Mouse (Mus musculus) liver, embryonic 12.5 days (tissue): Measurements from ENCODE around the gene Hykk. TPM values are rescaled to one million over a fixed set of nuclear protein-coding genes. Genes with fewer than 3 reads are reported as not detected.
A peak's percentile ranks its signal among the peaks of the same experiment; 100 is the strongest.
"Not testable (repeated sequence)": the region's sequence is repeated elsewhere in the genome, so short reads cannot be mapped to it uniquely, and the experiment has no call there.

Source experiments
- ATAC-seq: fragments of 200-750 bp; cut with Nextera tagmentation; 2 replicates; pipeline ENCODE4 v1.8.0; 2017; ENCODE audit warnings: moderate number of reproducible peaks, mild to moderate bottlenecking, moderate library complexity
- H3K27ac ChIP-seq: fragments of 300-500 bp; sonication (generic); 2 replicates; pipeline ENCODE4 v1.5.1; 2016; ENCODE audit warnings: mild to moderate bottlenecking
- H3K27me3 ChIP-seq: fragments of 300-500 bp; sonication (generic); replicated peaks from 2 replicates; pipeline ENCODE4 v1.6.1; 2016; ENCODE audit warnings: mild to moderate bottlenecking, moderate library complexity
- H3K36me3 ChIP-seq: fragments of 300-500 bp; sonication (generic); 2 replicates; pipeline ENCODE4 v1.6.1; 2016; ENCODE audit warnings: mild to moderate bottlenecking, moderate library complexity
- H3K4me1 ChIP-seq: fragments of 300-500 bp; sonication (generic); 2 replicates; pipeline ENCODE4 v1.6.1; 2016
- H3K4me2 ChIP-seq: fragments of 300-500 bp; sonication (generic); 2 replicates; pipeline ENCODE4 v1.6.1; 2016; ENCODE audit warnings: mild to moderate bottlenecking, moderate library complexity
- H3K4me3 ChIP-seq: fragments of 300-500 bp; sonication (generic); 2 replicates; pipeline ENCODE4 v1.5.1; 2016; ENCODE audit warnings: mild to moderate bottlenecking, moderate library complexity
- H3K9ac ChIP-seq: fragments of 300-500 bp; sonication (generic); 2 replicates; pipeline ENCODE4 v1.6.1; 2016; ENCODE audit warnings: mild to moderate bottlenecking, moderate library complexity
- H3K9me3 ChIP-seq: fragments of 300-500 bp; sonication (generic); replicated peaks from 2 replicates; pipeline ENCODE4 v1.6.1; 2016; ENCODE audit warnings: mild to moderate bottlenecking, moderate library complexity
- WGBS: fragments of 180-500 bp; shearing (Covaris S2); methylation state at CpG from one replicate; pipeline ENCODE4 v1.1.7; 2016; ENCODE audit not compliant: insufficient replicate concordance; 5-methylcytosine and 5-hydroxymethylcytosine counted together
- polyA plus RNA-seq: library from polyadenylated mRNA; unstranded; fragments of >200 nt; fragmentation: Nextera tagmentation; extraction: Ambion mirVana; gene quantifications from 2 replicates; pipeline ENCODE4 v1.2.1, GENCODE M21; 2016

Hykk gene
- polyA plus RNA-seq, 1 experiment from 2014 or later: 1.8 TPM

- ATAC-seq: no peak
- no peaks in the 10 kb centered on the region for H3K36me3 ChIP-seq
- H3K27me3 ChIP-seq: no peaks in the 10 kb centered on the region
- H3K27ac ChIP-seq: no peak overlapping the region
- H3K9me3 ChIP-seq: no peaks in the 10 kb centered on the region
- no peak overlapping the region for H3K4me3 ChIP-seq
- no peak overlapping the region for H3K4me2 ChIP-seq
- WGBS: 50% methylated on average over 2 of the region's 2 CpGs
- no peak overlapping the region for H3K9ac ChIP-seq
- H3K4me1 ChIP-seq: no peaks in the 10 kb centered on the region
Observed at GRCm38 (mm10) chr9:54932379-54932778, 15.3 kb downstream of the Hykk start.

- no peak overlapping the region for H3K4me2 ChIP-seq
- WGBS: 76% methylated on average over 4 of the region's 4 CpGs
- H3K4me3 ChIP-seq: no peak overlapping the region
- no peaks in the 10 kb centered on the region for H3K36me3 ChIP-seq
- H3K9me3 ChIP-seq: no peaks in the 10 kb centered on the region
- H3K9ac ChIP-seq: no peak overlapping the region
- no peak overlapping the region for H3K27ac ChIP-seq
- H3K4me1 ChIP-seq: no peaks in the 10 kb centered on the region
- no peaks in the 10 kb centered on the region; the same call in 1 of the 2 replicates for H3K27me3 ChIP-seq
- ATAC-seq: no peak
Observed at GRCm38 (mm10) chr9:54942071-54942470, 25.0 kb downstream of the Hykk start.

GRCm38 (mm10) chr9:54944467-54944866, 27.4 kb downstream of the Hykk start:
- no peaks in the 10 kb centered on the region; the same call in 1 of the 2 replicates for H3K27me3 ChIP-seq
- H3K4me1 ChIP-seq: no peaks in the 10 kb centered on the region
- no peak overlapping the region for H3K27ac ChIP-seq
- no peaks in the 10 kb centered on the region for H3K36me3 ChIP-seq
- no peak overlapping the region for H3K4me3 ChIP-seq
- H3K9me3 ChIP-seq: no peaks in the 10 kb centered on the region
- H3K4me2 ChIP-seq: no peak overlapping the region
- no peak for ATAC-seq
- 57% methylated on average over 2 of the region's 2 CpGs for WGBS
- H3K9ac ChIP-seq: no peak overlapping the region

- 65% methylated on average over 16 of the region's 16 CpGs for WGBS
- Histone ChIP-seq H3K27me3 (no peaks in the 10 kb centered on the region; the same call in 1 of the 2 replicates), H3K4me3 (no peak overlapping the region), H3K27ac (no peak overlapping the region), H3K4me2 (no peak overlapping the region), H3K4me1 (peaks cover 7% of the 10 kb centered on the region), H3K9ac (no peak overlapping the region), H3K36me3 (no peaks in the 10 kb centered on the region), H3K9me3 (no peaks in the 10 kb centered on the region)
- no peak for ATAC-seq
Observed at GRCm38 (mm10) chr9:54946256-54946655, 29.2 kb downstream of the Hykk start.

- ATAC-seq: no peak
- Histone ChIP-seq H3K4me3 (no peak overlapping the region), H3K4me2 (no peak overlapping the region), H3K9ac (no peak overlapping the region), H3K36me3 (peaks cover 25% of the 10 kb centered on the region), H3K4me1 (peaks cover 38% of the 10 kb centered on the region), H3K27ac (no peak overlapping the region), H3K27me3 (no peaks in the 10 kb centered on the region; the same call in 1 of the 2 replicates), H3K9me3 (no peaks in the 10 kb centered on the region)
Observed at GRCm38 (mm10) chr9:54949465-54949864, 32.4 kb downstream of the Hykk start.

GRCm38 (mm10) chr9:54950162-54950561, 33.1 kb downstream of the Hykk start:
- Histone ChIP-seq H3K9ac (peak overlapping the region; percentile 91), H3K36me3 (peaks cover 31% of the 10 kb centered on the region), H3K4me2 (peak overlapping the region; percentile 77), H3K4me1 (peaks cover 40% of the 10 kb centered on the region), H3K4me3 (peak overlapping the region; percentile 94), H3K27ac (peak overlapping the region; percentile 51; the same call in 1 of the 2 replicates)
- ATAC-seq, H3K27me3 ChIP-seq, H3K9me3 ChIP-seq: not testable (repeated sequence)
- 19% methylated on average over 8 of the region's 8 CpGs for WGBS

- Histone ChIP-seq H3K27ac (peak within 1 kb of the TSS; percentile 87), H3K4me1 (peaks cover 46% of the 10 kb centered on the region), H3K36me3 (peaks cover 37% of the 10 kb centered on the region), H3K9me3 (no peaks in the 10 kb centered on the region), H3K27me3 (no peaks in the 10 kb centered on the region; the same call in 1 of the 2 replicates), H3K4me2 (peak within 1 kb of the TSS; percentile 77), H3K4me3 (peak within 1 kb of the TSS; percentile 94), H3K9ac (peak within 1 kb of the TSS; percentile 91)
- ATAC-seq: peak; percentile 99
- under 1% methylated on average over 62 of the region's 65 CpGs for WGBS
Observed at GRCm38 (mm10) chr9:54950575-54951321, 33.7 kb downstream of the Hykk start, which contains the start of the genes Psma4 and AY074887. Gene Psma4, plus strand, starts transcription at chr9:54950790. Gene AY074887, minus strand, starts transcription at chr9:54950998.

- no peaks in the 10 kb centered on the region for H3K9me3 ChIP-seq
- no peak overlapping the region for H3K27ac ChIP-seq
- ATAC-seq: no peak
- H3K27me3 ChIP-seq: no peaks in the 10 kb centered on the region
- 87% methylated on average over 4 of the region's 4 CpGs for WGBS
- H3K9ac ChIP-seq: no peak overlapping the region
- no peaks in the 10 kb centered on the region for H3K4me1 ChIP-seq
- H3K36me3 ChIP-seq: peaks cover 38% of the 10 kb centered on the region
- H3K4me2 ChIP-seq: no peak overlapping the region
- no peak overlapping the region for H3K4me3 ChIP-seq
Observed at GRCm38 (mm10) chr9:54961059-54961458, 44.0 kb downstream of the Hykk start.

GRCm38 (mm10) chr9:54963669-54964068, 46.6 kb downstream of the Hykk start:
- H3K27me3 ChIP-seq: no peaks in the 10 kb centered on the region
- H3K9ac ChIP-seq: no peak overlapping the region
- peaks cover 13% of the 10 kb centered on the region for H3K36me3 ChIP-seq
- H3K4me2 ChIP-seq: no peak overlapping the region
- no peak overlapping the region for H3K4me3 ChIP-seq
- ATAC-seq: no peak
- no peaks in the 10 kb centered on the region for H3K9me3 ChIP-seq
- no peak overlapping the region for H3K27ac ChIP-seq
- no peaks in the 10 kb centered on the region for H3K4me1 ChIP-seq

GRCm38 (mm10) chr9:54969972-54970637, 53.0 kb downstream of the Hykk start:
- ATAC-seq: no peak
- WGBS: 36% methylated on average over 8 of the region's 8 CpGs
- Histone ChIP-seq H3K9ac (no peak overlapping the region), H3K4me3 (no peak overlapping the region), H3K27me3 (peaks cover 4% of the 10 kb centered on the region; the same call in 1 of the 2 replicates), H3K9me3 (no peaks in the 10 kb centered on the region), H3K4me1 (no peaks in the 10 kb centered on the region), H3K4me2 (no peak overlapping the region), H3K27ac (no peak overlapping the region), H3K36me3 (no peaks in the 10 kb centered on the region)

- no peak within 1 kb of the TSS for H3K27ac ChIP-seq
- 59% methylated on average over 8 of the region's 8 CpGs for WGBS
- H3K4me3 ChIP-seq: peak within 1 kb of the TSS; percentile 62
- ATAC-seq: no peak
- peaks cover 11% of the 10 kb centered on the region for H3K4me1 ChIP-seq
- no peaks in the 10 kb centered on the region for H3K9me3 ChIP-seq
- H3K9ac ChIP-seq: no peak within 1 kb of the TSS
- H3K4me2 ChIP-seq: peak within 1 kb of the TSS; percentile 81
- peaks cover 66% of the 10 kb centered on the region for H3K27me3 ChIP-seq
- H3K36me3 ChIP-seq: no peaks in the 10 kb centered on the region
Observed at GRCm38 (mm10) chr9:54980674-54981073, 63.6 kb downstream of the Hykk start, which contains the start of gene Chrna5. Gene Chrna5, plus strand, starts transcription at chr9:54980880.
